Mouse (Mus musculus) lung, embryonic 16.5 days (tissue): ENCODE results near the gene Usp17la. TPM values are rescaled to one million over a fixed set of nuclear protein-coding genes. Genes with fewer than 3 reads are reported as not detected.
"Not testable (repeated sequence)": the region's sequence is repeated elsewhere in the genome, so short reads cannot be mapped to it uniquely, and the experiment has no call there.

Experiments used
- ATAC-seq: fragments of 200-750 bp; cut with Nextera tagmentation; 2 replicates; pipeline ENCODE4 v1.8.0; 2017; ENCODE audit warnings: low read depth, mild to moderate bottlenecking, moderate library complexity
- H3K27ac ChIP-seq: fragments of 300-500 bp; sonication (generic); 2 replicates; pipeline ENCODE4 v1.5.1; 2014; ENCODE audit warnings: mild to moderate bottlenecking, control low read depth, low read length
- H3K27me3 ChIP-seq: fragments of 300-500 bp; sonication (generic); 2 replicates; pipeline ENCODE4 v1.6.1; 2014; ENCODE audit warnings: low read depth, low read length, mixed read lengths; ENCODE audit not compliant: control insufficient read depth, insufficient read depth
- H3K36me3 ChIP-seq: fragments of 300-500 bp; sonication (generic); 2 replicates; pipeline ENCODE4 v1.6.1; 2014; ENCODE audit warnings: low read length; ENCODE audit not compliant: control insufficient read depth, insufficient read depth
- H3K4me1 ChIP-seq: fragments of 300-500 bp; sonication (generic); replicated peaks from 2 replicates; pipeline ENCODE4 v1.6.1; 2014; ENCODE audit warnings: low read length, mixed read lengths; ENCODE audit not compliant: control insufficient read depth, insufficient read depth
- H3K4me2 ChIP-seq: fragments of 300-500 bp; sonication (generic); 2 replicates; pipeline ENCODE4 v1.6.1; 2014; ENCODE audit warnings: low read depth, low read length, control low read depth
- H3K4me3 ChIP-seq: fragments of 300-500 bp; sonication (generic); 2 replicates; pipeline ENCODE4 v1.5.1; 2014; ENCODE audit warnings: mild to moderate bottlenecking, low read length, control low read depth
- H3K9ac ChIP-seq: fragments of 300-500 bp; sonication (generic); 2 replicates; pipeline ENCODE4 v1.6.1; 2014; ENCODE audit warnings: low read length, control low read depth
- H3K9me3 ChIP-seq: fragments of 300-500 bp; sonication (generic); 2 replicates; pipeline ENCODE4 v1.6.1; 2016; ENCODE audit warnings: low read length; ENCODE audit not compliant: control insufficient read depth
- WGBS: fragments of 180-500 bp; shearing (Covaris S2); extraction: QIAGEN DNeasy Blood & Tissue Kit; methylation state at CpG from one replicate; pipeline ENCODE4 v1.1.7; 2014; 5-methylcytosine and 5-hydroxymethylcytosine counted together
- polyA plus RNA-seq: library from polyadenylated mRNA; unstranded; fragments of >200 nt; fragmentation: Nextera tagmentation; extraction: Ambion mirVana; gene quantifications from 2 replicates; pipeline ENCODE4 v1.2.1, GENCODE M21; 2015

Gene Usp17la
- not detected in 2 replicates for polyA plus RNA-seq

- not testable (repeated sequence) for ATAC-seq, H3K36me3 ChIP-seq, H3K4me3 ChIP-seq, H3K27me3 ChIP-seq, H3K9me3 ChIP-seq, H3K9ac ChIP-seq, H3K27ac ChIP-seq, H3K4me2 ChIP-seq, H3K4me1 ChIP-seq
- WGBS = 63% methylated on average over 2 of the region's 2 CpGs
These were observed at the start of gene Usp17la for GRCm38 (mm10) chr7:104856709-104857108. TSS of gene Usp17la (plus strand) at chr7:104857009.

- not testable (repeated sequence) for H3K9me3 ChIP-seq, H3K36me3 ChIP-seq, H3K9ac ChIP-seq, ATAC-seq, H3K4me2 ChIP-seq, H3K27me3 ChIP-seq, H3K27ac ChIP-seq, H3K4me1 ChIP-seq, H3K4me3 ChIP-seq
- WGBS = 70% methylated on average over 8 of the region's 8 CpGs
These were observed 46.5 kb upstream of the Usp17la start for GRCm38 (mm10) chr7:104810335-104810734.

- Histone ChIP-seq H3K4me2 (no peak within 1 kb of the TSS), H3K9me3 (no peaks in the 10 kb centered on the region), H3K4me3 (no peak within 1 kb of the TSS), H3K27me3 (no peaks in the 10 kb centered on the region), H3K4me1 (no peaks in the 10 kb centered on the region), H3K27ac (no peak within 1 kb of the TSS), H3K36me3 (no peaks in the 10 kb centered on the region), H3K9ac (no peak within 1 kb of the TSS)
- no peak for ATAC-seq
- 54% methylated on average over 1 of the region's 1 CpGs for WGBS
These were observed 14.3 kb upstream of the Usp17la start, which contains the start of gene Usp17lb for GRCm38 (mm10) chr7:104842503-104842902. TSS of gene Usp17lb (minus strand) at chr7:104842603.

- H3K9ac ChIP-seq = no peak overlapping the region
- H3K4me2 ChIP-seq = no peak overlapping the region
- no peaks in the 10 kb centered on the region for H3K36me3 ChIP-seq
- H3K9me3 ChIP-seq = no peaks in the 10 kb centered on the region
- H3K4me1 ChIP-seq = no peaks in the 10 kb centered on the region
- 72% methylated on average over 1 of the region's 1 CpGs for WGBS
- H3K4me3 ChIP-seq = no peak overlapping the region
- H3K27me3 ChIP-seq = no peaks in the 10 kb centered on the region
- no peak overlapping the region for H3K27ac ChIP-seq
- no peak for ATAC-seq
These were observed 13.0 kb upstream of the Usp17la start for GRCm38 (mm10) chr7:104843731-104844287.

GRCm38 (mm10) chr7:104851546-104851945 lies 5.3 kb upstream of the Usp17la start:
- H3K9me3 ChIP-seq, H3K27me3 ChIP-seq, H3K4me3 ChIP-seq, H3K27ac ChIP-seq, H3K36me3 ChIP-seq, H3K4me1 ChIP-seq, H3K9ac ChIP-seq, H3K4me2 ChIP-seq, ATAC-seq: not testable (repeated sequence)
- WGBS = 79% methylated on average over 2 of the region's 2 CpGs

- H3K4me2 ChIP-seq = no peak overlapping the region
- no peak for ATAC-seq
- no peaks in the 10 kb centered on the region for H3K36me3 ChIP-seq
- no peak overlapping the region for H3K9ac ChIP-seq
- H3K9me3 ChIP-seq = no peaks in the 10 kb centered on the region
- no peaks in the 10 kb centered on the region for H3K27me3 ChIP-seq
- no peaks in the 10 kb centered on the region for H3K4me1 ChIP-seq
- no peak overlapping the region for H3K27ac ChIP-seq
- no peak overlapping the region for H3K4me3 ChIP-seq
- 71% methylated on average over 3 of the region's 3 CpGs for WGBS
These were observed 1.5 kb upstream of the Usp17la start for GRCm38 (mm10) chr7:104855248-104855750.

- ATAC-seq = no peak
- H3K9ac ChIP-seq = no peak overlapping the region
- H3K27me3 ChIP-seq = no peaks in the 10 kb centered on the region
- no peaks in the 10 kb centered on the region for H3K9me3 ChIP-seq
- H3K4me1 ChIP-seq = no peaks in the 10 kb centered on the region
- no peak overlapping the region for H3K4me3 ChIP-seq
- no peak overlapping the region for H3K27ac ChIP-seq
- no peak overlapping the region for H3K4me2 ChIP-seq
- 63% methylated on average over 1 of the region's 1 CpGs for WGBS
- no peaks in the 10 kb centered on the region for H3K36me3 ChIP-seq
These were observed 874 bp downstream of the Usp17la start for GRCm38 (mm10) chr7:104857683-104858082.

GRCm38 (mm10) chr7:104861381-104861780 lies 4.6 kb downstream of the Usp17la start:
- no peak overlapping the region for H3K27ac ChIP-seq
- no peak overlapping the region for H3K4me2 ChIP-seq
- H3K4me3 ChIP-seq = no peak overlapping the region
- H3K9ac ChIP-seq = no peak overlapping the region
- ATAC-seq = no peak
- H3K27me3 ChIP-seq = no peaks in the 10 kb centered on the region
- WGBS = 69% methylated on average over 3 of the region's 3 CpGs
- no peaks in the 10 kb centered on the region for H3K4me1 ChIP-seq
- H3K9me3 ChIP-seq = no peaks in the 10 kb centered on the region
- no peaks in the 10 kb centered on the region for H3K36me3 ChIP-seq

- Histone ChIP-seq H3K36me3 (no peaks in the 10 kb centered on the region), H3K4me1 (no peaks in the 10 kb centered on the region), H3K4me3 (no peak within 1 kb of the TSS), H3K9me3 (no peaks in the 10 kb centered on the region), H3K4me2 (no peak within 1 kb of the TSS), H3K27ac (no peak within 1 kb of the TSS), H3K27me3 (no peaks in the 10 kb centered on the region), H3K9ac (no peak within 1 kb of the TSS)
- ATAC-seq = no peak
- WGBS = 25% methylated on average over 1 of the region's 1 CpGs
These were observed 20.9 kb downstream of the Usp17la start, which contains the start of gene Olfr665 for GRCm38 (mm10) chr7:104877731-104878130. TSS of gene Olfr665 (plus strand) at chr7:104878031.
